Mouse (Mus musculus): ENCODE results near the gene Kctd11.
A peak's percentile ranks its signal among the peaks of the same experiment; 100 is the strongest.

DNA sequence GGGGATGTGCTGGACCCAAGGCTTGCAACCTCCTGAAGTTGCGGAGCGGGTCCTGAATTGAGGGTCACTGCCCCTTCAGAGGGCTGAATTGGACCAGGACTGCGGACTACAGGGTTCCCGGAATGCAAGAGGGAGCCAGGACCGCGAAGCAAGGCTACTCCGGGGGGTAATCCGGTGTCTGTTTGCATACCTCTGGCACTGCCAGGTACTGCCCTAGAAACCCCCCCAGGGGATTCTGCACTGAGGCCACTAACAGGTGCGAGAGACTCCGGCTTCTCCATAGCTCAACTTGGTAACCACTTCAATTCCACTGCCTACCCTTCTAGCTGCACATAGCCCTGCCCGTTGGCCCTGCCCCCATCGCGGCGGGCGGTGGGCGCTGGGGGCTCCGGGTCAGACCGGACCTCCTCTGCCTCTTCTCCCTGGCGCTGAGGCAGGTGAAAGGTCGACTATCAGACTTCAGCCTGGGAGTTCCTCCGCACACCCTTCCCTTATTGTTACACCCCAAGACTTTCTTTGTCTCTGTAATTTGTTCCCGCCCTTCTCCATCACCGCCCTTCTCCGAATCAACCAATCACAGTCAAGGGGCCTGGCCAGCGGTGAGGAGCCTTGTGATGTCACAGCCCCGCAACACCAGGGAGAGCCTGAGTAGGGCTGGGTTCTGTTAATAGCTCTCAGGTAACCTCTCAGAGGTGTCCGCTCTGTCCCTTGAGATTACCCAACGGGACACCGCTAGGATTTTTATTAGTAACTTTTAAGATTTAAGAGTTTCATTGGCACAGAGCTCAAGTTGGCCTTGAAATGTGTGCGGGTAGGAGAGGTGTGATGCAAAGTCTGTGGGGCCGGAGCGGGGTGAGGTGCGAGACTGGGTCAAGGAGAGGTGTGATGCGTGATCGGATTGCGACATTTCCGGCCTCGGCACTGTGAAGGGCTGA is 19.5 kb upstream of the Kctd11 start, which contains the start of the genes 2810408A11Rik and Neurl4:
- no peak for TF ChIP-seq ZC3H11A (IDR thresholded peaks at IDR 0.05; ENCODE audit: borderline replicate concordance, low read depth, low read length)
- TF ChIP-seq ZNF384 (IDR thresholded peaks at IDR 0.05; ENCODE audit: low read depth, low read length) = no peak
- peak; percentile 70; the same call in 1 of the 2 replicates for TF ChIP-seq CHD2 (IDR thresholded peaks at IDR 0.05; ENCODE audit: low read depth, low read length)
- TF ChIP-seq MAFK (IDR thresholded peaks at IDR 0.05; ENCODE audit: insufficient read depth, low read depth, low read length) = no peak

Data from ES-E14 (cell line).